Mouse (Mus musculus) bone marrow macrophage, adult 2 months (primary cell): ENCODE data around the gene Pip5k1b.

Source experiments
- CTCF ChIP-seq: IDR thresholded peaks from 2 replicates; pipeline ENCODE4 v1.5.1; 2012; ENCODE audit warnings: low read depth, mild to moderate bottlenecking, low read length, moderate library complexity
- POLR2A ChIP-seq: IDR thresholded peaks from 2 replicates; pipeline ENCODE4 v1.6.1; 2012; ENCODE audit warnings: mild to moderate bottlenecking, low read depth, low read length, borderline replicate concordance

- TF ChIP-seq POLR2A: no peak
- no peak for TF ChIP-seq CTCF
These were observed 233.8 kb downstream of the Pip5k1b start for GRCm38 (mm10) chr19:24321900-24322311.
